Mouse (Mus musculus) embryonic fibroblast, embryonic 13.5 days (primary cell): Measurements from ENCODE around the gene Sema3e.

ENCODE experiments used
- CTCF ChIP-seq: IDR thresholded peaks from 2 replicates; pipeline ENCODE4 v1.5.1; 2011; ENCODE audit warnings: mild to moderate bottlenecking, control low read depth, low read length, moderate library complexity, borderline replicate concordance; ENCODE audit not compliant: insufficient read depth
- POLR2A ChIP-seq: IDR thresholded peaks from 2 replicates; pipeline ENCODE4 v1.6.1; 2011; ENCODE audit warnings: low read depth, mild to moderate bottlenecking, control low read depth, low read length, moderate library complexity

DNA sequence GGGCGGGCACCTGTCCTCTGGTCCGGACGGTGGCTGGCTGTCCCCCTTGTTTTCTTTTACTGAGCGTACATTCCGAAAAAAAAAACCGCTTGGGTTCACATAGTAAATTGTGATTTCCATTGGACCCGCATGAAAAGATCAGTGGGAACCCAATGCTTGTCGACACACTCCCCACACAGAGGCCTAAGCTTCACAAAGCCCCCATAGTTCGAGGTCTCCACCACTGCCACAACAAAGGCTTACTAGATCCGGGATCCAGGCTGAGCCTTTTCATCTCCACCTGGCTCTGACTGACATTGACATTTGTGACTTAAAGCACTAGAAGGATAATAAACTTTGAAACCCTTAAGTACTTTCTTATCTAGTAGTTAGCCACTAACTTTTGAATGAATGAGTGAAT is 155.5 kb downstream of the Sema3e start:
- no peak for TF ChIP-seq CTCF
- no peak for TF ChIP-seq POLR2A
